Mouse (Mus musculus) bone marrow, adult 2 months (tissue): ENCODE data around the gene Sh3rf3.

Experiments
- CTCF ChIP-seq: fragments of 200-500 bp; IDR thresholded peaks from 2 replicates; pipeline ENCODE4 v1.5.1; 2011; ENCODE audit warnings: low read length, control low read depth; ENCODE audit not compliant: control insufficient read depth, insufficient read depth
- POLR2A ChIP-seq: fragments of 200-500 bp; IDR thresholded peaks from 2 replicates; pipeline ENCODE4 v1.6.1; 2011; ENCODE audit warnings: low read depth, mild to moderate bottlenecking, control low read depth, low read length, borderline replicate concordance; ENCODE audit not compliant: control insufficient read depth

GRCm38 (mm10) chr10:59056294-59056693 is 243.1 kb downstream of the Sh3rf3 start:
- no peak for TF ChIP-seq POLR2A
- no peak for TF ChIP-seq CTCF
